Mouse (Mus musculus): Measurements from ENCODE around the gene Gfi1b. TPM values are rescaled to one million over a fixed set of nuclear protein-coding genes. Genes with fewer than 3 reads are reported as not detected.
A peak's percentile ranks its signal among the peaks of the same experiment; 100 is the strongest.

The Gfi1b gene
- polyA plus RNA-seq (2015; fragmentation: Nextera tagmentation; extraction: Ambion mirVana) = 1.1 and 1.5 TPM in 2 replicates

- no peak for ATAC-seq
- WGBS = 8% methylated on average over 16 of the region's 16 CpGs
- H3K4me2 ChIP-seq (replicated peaks) = no peak within 1 kb of the TSS
- no peak within 1 kb of the TSS for H3K27ac ChIP-seq
- H3K9ac ChIP-seq = no peak within 1 kb of the TSS
- no peaks in the 10 kb centered on the region for H3K36me3 ChIP-seq
- H3K9me3 ChIP-seq = no peaks in the 10 kb centered on the region
- peaks cover 8% of the 10 kb centered on the region for H3K27me3 ChIP-seq (replicated peaks)
- 0 out of 2 replicates have a peak, but pooled peaks cover 3% of the 10 kb centered on the region for H3K4me1 ChIP-seq (replicated peaks)
- H3K4me3 ChIP-seq (replicated peaks) = no peak within 1 kb of the TSS
These were observed at the start of gene Gfi1b for GRCm38 (mm10) chr2:28621664-28622171. TSS of gene Gfi1b (minus strand) at chr2:28621982.

GRCm38 (mm10) chr2:28671438-28671837 lies 49.7 kb upstream of the Gfi1b start:
- Histone ChIP-seq H3K27ac (no peak overlapping the region), H3K9me3 (no peaks in the 10 kb centered on the region), H3K9ac (no peak overlapping the region), H3K27me3 (replicated peaks) (no peaks in the 10 kb centered on the region), H3K36me3 (peaks cover 24% of the 10 kb centered on the region), H3K4me1 (replicated peaks) (no peaks in the 10 kb centered on the region), H3K4me3 (replicated peaks) (no peak overlapping the region), H3K4me2 (replicated peaks) (no peak overlapping the region)
- no peak for ATAC-seq
- WGBS = 83% methylated on average over 2 of the region's 2 CpGs

DNA sequence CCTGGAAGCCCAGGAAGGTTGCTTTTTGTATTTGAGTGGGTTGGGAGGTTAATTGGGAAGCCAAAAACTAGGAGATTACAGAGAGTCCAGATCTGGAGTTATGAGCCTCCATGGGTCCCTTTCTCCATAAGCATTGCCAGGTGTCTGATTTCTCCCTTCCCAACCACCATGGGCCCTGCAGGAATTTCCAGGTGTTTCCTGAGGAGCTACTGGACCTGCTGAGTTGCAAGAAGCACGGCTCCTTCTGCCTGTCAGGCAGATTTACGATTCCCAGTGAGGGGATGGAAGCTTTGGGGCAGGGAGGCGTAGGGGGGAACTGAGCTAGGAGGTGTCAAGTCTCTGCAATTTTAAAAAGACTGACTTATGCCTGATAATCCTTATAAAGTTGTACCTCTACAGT lies 44.0 kb upstream of the Gfi1b start:
- Histone ChIP-seq H3K27ac (no peak overlapping the region), H3K4me1 (replicated peaks) (no peaks in the 10 kb centered on the region), H3K36me3 (peaks cover 24% of the 10 kb centered on the region; the same call in 1 of the 2 replicates), H3K4me2 (replicated peaks) (no peak overlapping the region), H3K27me3 (replicated peaks) (no peaks in the 10 kb centered on the region), H3K4me3 (replicated peaks) (no peak overlapping the region), H3K9me3 (no peaks in the 10 kb centered on the region), H3K9ac (no peak overlapping the region)
- ATAC-seq = no peak
- WGBS = 59% methylated on average over 3 of the region's 3 CpGs

GRCm38 (mm10) chr2:28662891-28663290 lies 41.1 kb upstream of the Gfi1b start:
- H3K27me3 ChIP-seq (replicated peaks) = no peaks in the 10 kb centered on the region
- H3K9ac ChIP-seq = no peak overlapping the region
- no peaks in the 10 kb centered on the region for H3K4me1 ChIP-seq (replicated peaks)
- 93% methylated on average over 3 of the region's 3 CpGs for WGBS
- ATAC-seq = no peak
- H3K9me3 ChIP-seq = no peaks in the 10 kb centered on the region
- no peak overlapping the region for H3K4me3 ChIP-seq (replicated peaks)
- H3K36me3 ChIP-seq = peaks cover 35% of the 10 kb centered on the region
- H3K27ac ChIP-seq = no peak overlapping the region
- no peak overlapping the region for H3K4me2 ChIP-seq (replicated peaks)

DNA sequence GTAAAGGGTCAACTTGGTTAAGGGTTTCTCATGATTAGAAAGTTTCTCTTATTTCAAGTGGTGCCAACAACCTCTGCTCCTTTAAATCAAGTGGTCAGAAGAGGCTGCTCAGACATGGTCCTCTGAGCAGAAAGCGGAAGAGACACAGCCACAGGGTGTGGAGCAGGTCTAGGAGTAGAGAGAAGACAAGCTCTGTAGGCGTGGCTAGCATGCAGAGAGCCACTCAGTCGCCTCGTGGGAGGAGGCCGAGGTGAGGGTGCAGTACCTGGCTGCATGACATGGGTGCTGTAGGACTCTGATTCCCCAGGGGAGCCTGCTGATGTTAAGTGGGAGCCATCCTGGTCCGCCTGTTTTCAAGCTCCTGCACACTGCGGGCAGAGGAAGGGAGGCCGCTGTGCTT lies 34.4 kb upstream of the Gfi1b start:
- Histone ChIP-seq H3K27ac (no peak overlapping the region), H3K4me1 (replicated peaks) (no peaks in the 10 kb centered on the region), H3K9me3 (no peaks in the 10 kb centered on the region), H3K4me3 (replicated peaks) (no peak overlapping the region), H3K4me2 (replicated peaks) (no peak overlapping the region), H3K36me3 (peaks cover 11% of the 10 kb centered on the region), H3K9ac (no peak overlapping the region), H3K27me3 (replicated peaks) (no peaks in the 10 kb centered on the region)
- no peak for ATAC-seq
- WGBS = 73% methylated on average over 8 of the region's 8 CpGs

DNA sequence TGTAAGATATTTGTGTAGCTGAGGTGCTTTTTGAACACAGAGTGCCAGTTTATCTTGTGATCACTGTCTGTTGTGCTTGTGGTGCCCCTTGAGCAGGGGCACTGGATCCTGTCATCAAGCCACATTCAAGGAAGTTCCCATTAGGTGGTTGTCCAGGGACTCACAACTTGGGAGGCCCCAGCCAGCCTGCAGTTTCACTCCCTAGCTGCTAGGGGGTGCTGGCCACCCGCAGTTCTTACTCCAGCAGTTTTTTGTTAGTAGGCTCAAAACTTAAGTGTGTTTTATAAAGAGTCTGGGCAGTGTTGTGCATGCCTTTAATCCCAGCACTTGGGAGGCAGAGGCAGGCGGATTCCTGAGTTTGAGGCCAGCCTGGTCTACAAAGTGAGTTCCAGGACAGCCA lies 32.5 kb upstream of the Gfi1b start:
- H3K9ac ChIP-seq = no peak overlapping the region
- no peak overlapping the region for H3K27ac ChIP-seq
- no peaks in the 10 kb centered on the region for H3K27me3 ChIP-seq (replicated peaks)
- H3K4me1 ChIP-seq (replicated peaks) = no peaks in the 10 kb centered on the region
- H3K4me3 ChIP-seq (replicated peaks) = no peak overlapping the region
- H3K9me3 ChIP-seq = no peaks in the 10 kb centered on the region
- no peak overlapping the region for H3K4me2 ChIP-seq (replicated peaks)
- peaks cover 9% of the 10 kb centered on the region for H3K36me3 ChIP-seq
- 70% methylated on average over 2 of the region's 2 CpGs for WGBS
- no peak for ATAC-seq

DNA sequence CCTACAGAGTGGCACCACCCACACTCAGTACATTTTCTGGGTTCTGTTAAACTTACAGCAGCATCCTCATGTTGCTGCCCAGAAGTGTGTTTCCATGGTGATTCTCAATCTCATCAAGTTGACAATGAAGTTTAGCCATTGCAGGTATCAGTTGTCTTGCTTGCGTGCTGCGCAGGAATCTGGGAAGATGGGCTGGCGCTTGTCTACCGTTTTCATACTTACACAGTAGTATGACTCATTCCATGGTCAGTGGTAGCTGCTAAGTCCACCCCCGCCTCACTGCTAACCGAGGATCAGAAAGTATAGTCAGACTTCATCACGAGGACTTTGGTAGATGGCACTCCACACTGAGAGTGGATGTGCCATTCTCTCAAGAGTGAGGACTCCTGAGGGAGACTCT lies 31.6 kb upstream of the Gfi1b start:
- Histone ChIP-seq H3K27ac (no peak overlapping the region), H3K4me3 (replicated peaks) (no peak overlapping the region), H3K9me3 (no peaks in the 10 kb centered on the region), H3K4me1 (replicated peaks) (no peaks in the 10 kb centered on the region), H3K9ac (no peak overlapping the region), H3K36me3 (no peaks in the 10 kb centered on the region), H3K27me3 (replicated peaks) (no peaks in the 10 kb centered on the region), H3K4me2 (replicated peaks) (no peak overlapping the region)
- WGBS = 95% methylated on average over 7 of the region's 7 CpGs
- ATAC-seq = no peak

GRCm38 (mm10) chr2:28650526-28650925 lies 28.7 kb upstream of the Gfi1b start:
- no peaks in the 10 kb centered on the region for H3K36me3 ChIP-seq
- H3K27me3 ChIP-seq (replicated peaks) = no peaks in the 10 kb centered on the region
- no peak for ATAC-seq
- H3K9me3 ChIP-seq = no peaks in the 10 kb centered on the region
- no peak overlapping the region for H3K4me3 ChIP-seq (replicated peaks)
- H3K9ac ChIP-seq = no peak overlapping the region
- no peak overlapping the region for H3K4me2 ChIP-seq (replicated peaks)
- no peaks in the 10 kb centered on the region for H3K4me1 ChIP-seq (replicated peaks)
- no peak overlapping the region for H3K27ac ChIP-seq

- 79% methylated on average over 3 of the region's 3 CpGs for WGBS
- Histone ChIP-seq H3K4me2 (replicated peaks) (no peak overlapping the region), H3K9me3 (no peaks in the 10 kb centered on the region), H3K27me3 (replicated peaks) (no peaks in the 10 kb centered on the region), H3K4me3 (replicated peaks) (no peak overlapping the region), H3K4me1 (replicated peaks) (peaks cover 11% of the 10 kb centered on the region; the same call in 1 of the 2 replicates), H3K27ac (no peak overlapping the region), H3K9ac (no peak overlapping the region), H3K36me3 (no peaks in the 10 kb centered on the region)
- ATAC-seq = no peak
These were observed 21.3 kb upstream of the Gfi1b start for GRCm38 (mm10) chr2:28643081-28643480.

- Histone ChIP-seq H3K4me2 (replicated peaks) (peak overlapping the region; percentile 77), H3K4me1 (replicated peaks) (peaks cover 11% of the 10 kb centered on the region; the same call in 1 of the 2 replicates), H3K9me3 (no peaks in the 10 kb centered on the region), H3K9ac (peak overlapping the region; percentile 89), H3K27ac (peak overlapping the region; percentile 82), H3K27me3 (replicated peaks) (no peaks in the 10 kb centered on the region), H3K36me3 (no peaks in the 10 kb centered on the region), H3K4me3 (replicated peaks) (peak overlapping the region; percentile 89)
- peak; percentile 66 for ATAC-seq
- 2% methylated on average over 43 of the region's 43 CpGs for WGBS
These were observed 19.7 kb upstream of the Gfi1b start for GRCm38 (mm10) chr2:28641435-28641941.

GRCm38 (mm10) chr2:28640461-28641424 lies 19.0 kb upstream of the Gfi1b start, which contains the start of gene Tsc1:
TSS of gene Tsc1 (plus strand) at chr2:28641228.
- peak; percentile 96 for ATAC-seq
- peak within 1 kb of the TSS; percentile 82 for H3K27ac ChIP-seq
- 2% methylated on average over 47 of the region's 47 CpGs for WGBS

GRCm38 (mm10) chr2:28639794-28640193 lies 18.0 kb upstream of the Gfi1b start:
- Histone ChIP-seq H3K4me3 (replicated peaks) (no peak overlapping the region), H3K9ac (no peak overlapping the region), H3K27me3 (replicated peaks) (no peaks in the 10 kb centered on the region), H3K9me3 (no peaks in the 10 kb centered on the region), H3K4me2 (replicated peaks) (no peak overlapping the region), H3K36me3 (no peaks in the 10 kb centered on the region), H3K4me1 (replicated peaks) (peaks cover 11% of the 10 kb centered on the region; the same call in 1 of the 2 replicates), H3K27ac (no peak overlapping the region)
- no peak for ATAC-seq
- WGBS = 53% methylated on average over 7 of the region's 7 CpGs

More at GRCm38 (mm10) chr2:28640461-28641424, 19.0 kb upstream of the Gfi1b start, which contains the start of gene Tsc1:
- Histone ChIP-seq H3K36me3 (no peaks in the 10 kb centered on the region), H3K4me2 (replicated peaks) (peak within 1 kb of the TSS; percentile 77), H3K9me3 (no peaks in the 10 kb centered on the region), H3K4me1 (replicated peaks) (peaks cover 11% of the 10 kb centered on the region; the same call in 1 of the 2 replicates), H3K27me3 (replicated peaks) (no peaks in the 10 kb centered on the region), H3K4me3 (replicated peaks) (peak within 1 kb of the TSS; percentile 89), H3K9ac (peak within 1 kb of the TSS; percentile 89)

All from intestine, embryonic 15.5 days (tissue).